Mouse (Mus musculus): ENCODE results near the gene Ptprm. TPM values are rescaled to one million over a fixed set of nuclear protein-coding genes. Genes with fewer than 3 reads are reported as not detected.

Gene Ptprm
- polyA plus RNA-seq, 1 experiment = not detected

GRCm38 (mm10) chr17:66785586-66785985 lies 568.7 kb downstream of the Ptprm start:
- no peak overlapping the region for H3K4me3 ChIP-seq (replicated peaks)
- TF ChIP-seq TAL1 (IDR thresholded peaks at IDR 0.05; ENCODE audit: low read length) (no peak), GATA1 (IDR thresholded peaks at IDR 0.05; ENCODE audit: low read length) (no peak)
- no peaks in the 10 kb centered on the region for H3K4me1 ChIP-seq (ENCODE audit: control insufficient read depth)
- H3K36me3 ChIP-seq (ENCODE audit: control insufficient read depth) = no peaks in the 10 kb centered on the region
- no peaks in the 10 kb centered on the region; the same call in 1 of the 2 replicates for H3K9me3 ChIP-seq (ENCODE audit: control insufficient read depth, low read length)
- no peaks in the 10 kb centered on the region for H3K27me3 ChIP-seq (ENCODE audit: control insufficient read depth)

GRCm38 (mm10) chr17:66783601-66784000 lies 570.7 kb downstream of the Ptprm start:
- Histone ChIP-seq H3K9me3 (ENCODE audit: control insufficient read depth, low read length) (no peaks in the 10 kb centered on the region; the same call in 1 of the 2 replicates), H3K27me3 (ENCODE audit: control insufficient read depth) (no peaks in the 10 kb centered on the region), H3K4me3 (replicated peaks) (no peak overlapping the region), H3K4me1 (ENCODE audit: control insufficient read depth) (no peaks in the 10 kb centered on the region), H3K36me3 (ENCODE audit: control insufficient read depth) (no peaks in the 10 kb centered on the region)
- TF ChIP-seq GATA1 (IDR thresholded peaks at IDR 0.05; ENCODE audit: low read length) (no peak), TAL1 (IDR thresholded peaks at IDR 0.05; ENCODE audit: low read length) (no peak)

GRCm38 (mm10) chr17:66783075-66783492 lies 571.2 kb downstream of the Ptprm start:
- H3K27me3 ChIP-seq (ENCODE audit: control insufficient read depth) = no peaks in the 10 kb centered on the region
- TF ChIP-seq TAL1 (IDR thresholded peaks at IDR 0.05; ENCODE audit: low read length) = no peak
- TF ChIP-seq GATA1 (IDR thresholded peaks at IDR 0.05; ENCODE audit: low read length) = no peak

GRCm38 (mm10) chr17:66781910-66782309 lies 572.3 kb downstream of the Ptprm start:
- Histone ChIP-seq H3K9me3 (ENCODE audit: control insufficient read depth, low read length) (no peaks in the 10 kb centered on the region; the same call in 1 of the 2 replicates), H3K4me1 (ENCODE audit: control insufficient read depth) (no peaks in the 10 kb centered on the region), H3K27me3 (ENCODE audit: control insufficient read depth) (no peaks in the 10 kb centered on the region), H3K4me3 (replicated peaks) (no peak overlapping the region), H3K36me3 (ENCODE audit: control insufficient read depth) (no peaks in the 10 kb centered on the region)
- TF ChIP-seq GATA1 (IDR thresholded peaks at IDR 0.05; ENCODE audit: low read length) (no peak), TAL1 (IDR thresholded peaks at IDR 0.05; ENCODE audit: low read length) (no peak)

More at GRCm38 (mm10) chr17:66783075-66783492, 571.2 kb downstream of the Ptprm start:
- no peaks in the 10 kb centered on the region; the same call in 1 of the 2 replicates for H3K9me3 ChIP-seq (ENCODE audit: control insufficient read depth, low read length)
- H3K4me1 ChIP-seq (ENCODE audit: control insufficient read depth) = no peaks in the 10 kb centered on the region
- H3K36me3 ChIP-seq (ENCODE audit: control insufficient read depth) = no peaks in the 10 kb centered on the region
- no peak overlapping the region for H3K4me3 ChIP-seq (replicated peaks)

GRCm38 (mm10) chr17:66779026-66779425 lies 575.2 kb downstream of the Ptprm start:
- TF ChIP-seq GATA1 (IDR thresholded peaks at IDR 0.05; ENCODE audit: low read length) = no peak
- no peak for TF ChIP-seq TAL1 (IDR thresholded peaks at IDR 0.05; ENCODE audit: low read length)
- H3K9me3 ChIP-seq (ENCODE audit: control insufficient read depth, low read length) = no peaks in the 10 kb centered on the region
- no peaks in the 10 kb centered on the region for H3K36me3 ChIP-seq (ENCODE audit: control insufficient read depth)

GRCm38 (mm10) chr17:66769365-66770363 lies 584.6 kb downstream of the Ptprm start:
- Histone ChIP-seq H3K9me3 (ENCODE audit: control insufficient read depth, low read length) (peaks cover 3% of the 10 kb centered on the region; the same call in 1 of the 2 replicates), H3K27me3 (ENCODE audit: control insufficient read depth) (no peaks in the 10 kb centered on the region), H3K36me3 (ENCODE audit: control insufficient read depth) (no peaks in the 10 kb centered on the region), H3K4me3 (replicated peaks) (no peak overlapping the region), H3K4me1 (ENCODE audit: control insufficient read depth) (no peaks in the 10 kb centered on the region)
- TF ChIP-seq GATA1 (IDR thresholded peaks at IDR 0.05; ENCODE audit: low read length) = no peak
- TF ChIP-seq TAL1 (IDR thresholded peaks at IDR 0.05; ENCODE audit: low read length) = no peak

More at GRCm38 (mm10) chr17:66779026-66779425, 575.2 kb downstream of the Ptprm start:
- Histone ChIP-seq H3K27me3 (ENCODE audit: control insufficient read depth) (no peaks in the 10 kb centered on the region), H3K4me3 (replicated peaks) (no peak overlapping the region), H3K4me1 (ENCODE audit: control insufficient read depth) (no peaks in the 10 kb centered on the region)

GRCm38 (mm10) chr17:66768689-66769275 lies 585.5 kb downstream of the Ptprm start:
- no peaks in the 10 kb centered on the region for H3K27me3 ChIP-seq (ENCODE audit: control insufficient read depth)
- TF ChIP-seq GATA1 (IDR thresholded peaks at IDR 0.05; ENCODE audit: low read length) (no peak), TAL1 (IDR thresholded peaks at IDR 0.05; ENCODE audit: low read length) (no peak)
- no peaks in the 10 kb centered on the region for H3K4me1 ChIP-seq (ENCODE audit: control insufficient read depth)

GRCm38 (mm10) chr17:66766166-66766565 lies 588.1 kb downstream of the Ptprm start:
- H3K27me3 ChIP-seq (ENCODE audit: control insufficient read depth) = no peaks in the 10 kb centered on the region
- TF ChIP-seq TAL1 (IDR thresholded peaks at IDR 0.05; ENCODE audit: low read length) = no peak
- no peak for TF ChIP-seq GATA1 (IDR thresholded peaks at IDR 0.05; ENCODE audit: low read length)
- no peak overlapping the region for H3K4me3 ChIP-seq (replicated peaks)
- H3K36me3 ChIP-seq (ENCODE audit: control insufficient read depth) = no peaks in the 10 kb centered on the region
- H3K4me1 ChIP-seq (ENCODE audit: control insufficient read depth) = no peaks in the 10 kb centered on the region
- H3K9me3 ChIP-seq (ENCODE audit: control insufficient read depth, low read length) = peaks cover 12% of the 10 kb centered on the region

More at GRCm38 (mm10) chr17:66768689-66769275, 585.5 kb downstream of the Ptprm start:
- H3K9me3 ChIP-seq (ENCODE audit: control insufficient read depth, low read length) = peaks cover 3% of the 10 kb centered on the region; the same call in 1 of the 2 replicates
- no peaks in the 10 kb centered on the region for H3K36me3 ChIP-seq (ENCODE audit: control insufficient read depth)
- no peak overlapping the region for H3K4me3 ChIP-seq (replicated peaks)

GRCm38 (mm10) chr17:66764435-66764834 lies 589.8 kb downstream of the Ptprm start:
- Histone ChIP-seq H3K9me3 (ENCODE audit: control insufficient read depth, low read length) (peaks cover 14% of the 10 kb centered on the region), H3K27me3 (ENCODE audit: control insufficient read depth) (no peaks in the 10 kb centered on the region), H3K4me3 (replicated peaks) (no peak overlapping the region), H3K36me3 (ENCODE audit: control insufficient read depth) (no peaks in the 10 kb centered on the region), H3K4me1 (ENCODE audit: control insufficient read depth) (no peaks in the 10 kb centered on the region)
- TF ChIP-seq GATA1 (IDR thresholded peaks at IDR 0.05; ENCODE audit: low read length) (no peak), TAL1 (IDR thresholded peaks at IDR 0.05; ENCODE audit: low read length) (no peak)
